In genomic region chr12:116231612-116232011, GRCm38 (mm10) we compare ENCODE assay signal across 9 mouse cellular contexts. TPM values are rescaled to one million over a fixed set of nuclear protein-coding genes. Genes with fewer than 3 reads are reported as not detected.
DNase-seq lines count a peak whose midpoint lies in the region; TF ChIP-seq lines count a peak whose summit lies in the region.
"Had no signal": no experiment of that assay in that cellular context is flagged by ENCODE, and none has a peak within 500 bp of the region (broad histone marks: within the 10 kb centered on the region; RNA-seq: fewer than 3 reads in every experiment).

No protein-coding gene starts in this region.

- no peaks in the 10 kb centered on the region for H3K36me3 ChIP-seq in myocyte (ENCODE audit: control insufficient read depth, insufficient read depth)

- H3K79me2 ChIP-seq in myocyte (ENCODE audit: control insufficient read depth, insufficient read depth): no peaks in the 10 kb centered on the region

- TF ChIP-seq POLR2A in myocyte (IDR thresholded peaks at IDR 0.05; ENCODE audit: insufficient read length, low read depth): no peak

- H3K4me3 ChIP-seq in myocyte: no peak overlapping the region
- H3K4me3 ChIP-seq: liver, embryonic 13.5 days had no signal

- no peak overlapping the region for H3ac ChIP-seq in myocyte (ENCODE audit: control insufficient read depth, insufficient read length)

- peak overlapping the region; percentile 74 for H3K4me2 ChIP-seq in myocyte (ENCODE audit: low read depth)
- H3K4me2 ChIP-seq: liver, embryonic 13.5 days had no signal

- intact Hi-C loops in heart, postnatal 25 days (cut with DNase I): no loop called here

- H3K27me3 ChIP-seq in myocyte (ENCODE audit: control insufficient read depth, insufficient read depth, insufficient read length): no peaks in the 10 kb centered on the region
- H3K27me3 ChIP-seq: liver, embryonic 13.5 days had no signal

- DNase-seq in cerebellum, adult 18-20 months: peak; percentile 20 to 25
- no peak for DNase-seq in cerebellum, adult 9-10 months
- DNase-seq in right cerebral cortex, postnatal 14 days: peak; percentile 32
- no peak for DNase-seq in right cerebral cortex, postnatal 25 days
- DNase-seq in heart, postnatal 25 days (ENCODE audit: low spot score): peak; percentile 70
- no peak for DNase-seq in frontal cortex, postnatal 36 days (ENCODE audit: low spot score in 2 of 2)
- no peak for DNase-seq in frontal cortex, postnatal 10 days (ENCODE audit: low spot score in 2 of 2)
- DNase-seq: liver, embryonic 13.5 days had no signal

TF ChIP-seq in myocyte, 11 proteins besides CTCF, POLR2A, EP300 and RAD21:
- TF ChIP-seq SRF (IDR thresholded peaks at IDR 0.05; ENCODE audit: control insufficient read depth, insufficient read length, low read depth) (no peak), E2F4 (IDR thresholded peaks at IDR 0.05; ENCODE audit: insufficient read depth) (no peak), POLR2AphosphoS2 (IDR thresholded peaks at IDR 0.05; ENCODE audit: insufficient read length, low read depth) (no peak), REST (IDR thresholded peaks at IDR 0.05; ENCODE audit: insufficient read depth, insufficient read length) (no peak)

RNA-seq across cellular contexts. Expression of gene Wdr60, which starts 31.2 kb away (rescaled TPM):
- 1 to 10 TPM; 1.6 to 2.3 TPM for total RNA-seq in heart, postnatal 25 days (2021)
- polyA plus RNA-seq in myocyte (2012; fragmentation: generic; extraction: Trizol): 4.5 TPM

RNA-seq across cellular contexts. Expression of gene Gm11027, which starts 43.6 kb away (rescaled TPM):
- not detected for total RNA-seq in heart, postnatal 25 days (2021)
- polyA plus RNA-seq in myocyte (2012; fragmentation: generic; extraction: Trizol): not detected
- polyA plus RNA-seq: liver, embryonic 13.5 days had no signal

RNA-seq across cellular contexts. Expression of gene Esyt2, which starts 49.4 kb away (rescaled TPM):
- 10 to 100 TPM; 25.3 to 30.4 TPM for total RNA-seq in heart, postnatal 25 days (2021)
- 16.1 TPM for polyA plus RNA-seq in myocyte (2012; fragmentation: generic; extraction: Trizol)

Comparison
In these comparisons a context has a peak if more than half of its experiments do, and no peak if none do; other contexts are left out.
1. DNase-seq: peak in cerebellum, adult 18-20 months (2 of 2), right cerebral cortex, postnatal 14 days (single experiment) and heart, postnatal 25 days (single experiment); none in cerebellum, adult 9-10 months (single experiment), right cerebral cortex, postnatal 25 days (single experiment), frontal cortex, postnatal 36 days (0 of 2) and frontal cortex, postnatal 10 days (0 of 2).